Mouse (Mus musculus) inflammation-experienced regulatory T-cells, adult 6 months (primary cell): ENCODE results near the gene Eef1a1. TPM values are rescaled to one million over a fixed set of nuclear protein-coding genes. Genes with fewer than 3 reads are reported as not detected.

Source experiments
- ATAC-seq: one replicate; pipeline ENCODE4 v1.8.0; 2017
- polyA plus RNA-seq, 3 experiments: library from polyadenylated mRNA; unstranded; fragments of 100-300 nt; shearing (Covaris generic); gene quantifications; one replicate each; pipeline ENCODE4 v1.2.1; 2017

The Eef1a1 gene
- polyA plus RNA-seq, 3 experiments from 2014 or later, result 7,660 to 11,983 (median 10,337) TPM

GRCm38 (mm10) chr9:78475873-78476272 lies 13.1 kb downstream of the Eef1a1 start:
- ATAC-seq, result no peak

GRCm38 (mm10) chr9:78475383-78475780 lies 13.6 kb downstream of the Eef1a1 start:
- no peak for ATAC-seq

- ATAC-seq, result no peak
Measured at GRCm38 (mm10) chr9:78474771-78475382, 14.1 kb downstream of the Eef1a1 start.

GRCm38 (mm10) chr9:78474270-78474669 lies 14.7 kb downstream of the Eef1a1 start:
- no peak for ATAC-seq

- no peak for ATAC-seq
Measured at GRCm38 (mm10) chr9:78473588-78473987, 15.4 kb downstream of the Eef1a1 start.

- ATAC-seq, result no peak
Measured at GRCm38 (mm10) chr9:78465725-78466124, 23.2 kb downstream of the Eef1a1 start.

GRCm38 (mm10) chr9:78463337-78463736 lies 25.6 kb downstream of the Eef1a1 start:
- ATAC-seq, result no peak

GRCm38 (mm10) chr9:78457026-78457425 lies 31.9 kb downstream of the Eef1a1 start:
- no peak for ATAC-seq

GRCm38 (mm10) chr9:78451382-78451781 lies 37.6 kb downstream of the Eef1a1 start:
- no peak for ATAC-seq

- ATAC-seq, result no peak
Measured at GRCm38 (mm10) chr9:78450404-78450803, 38.5 kb downstream of the Eef1a1 start.

- peak; percentile 87 for ATAC-seq
Measured at GRCm38 (mm10) chr9:78447973-78448873, 40.7 kb downstream of the Eef1a1 start, which contains the start of the genes Mto1 and Gm17324. Mto1 (plus strand) TSS chr9:78448208. Gm17324 (minus strand) TSS chr9:78448786.

GRCm38 (mm10) chr9:78447606-78447972 lies 41.4 kb downstream of the Eef1a1 start:
- no peak for ATAC-seq

GRCm38 (mm10) chr9:78442579-78443392 lies 46.2 kb downstream of the Eef1a1 start, which contains the start of gene Cgas:
Cgas (minus strand) TSS chr9:78443237.
- ATAC-seq, result peak; percentile 61

GRCm38 (mm10) chr9:78442237-78442578 lies 46.7 kb downstream of the Eef1a1 start:
- ATAC-seq, result no peak

- ATAC-seq, result no peak
Measured at GRCm38 (mm10) chr9:78439426-78439825, 49.5 kb downstream of the Eef1a1 start.

GRCm38 (mm10) chr9:78432471-78432870 lies 56.5 kb downstream of the Eef1a1 start:
- ATAC-seq, result no peak

- no peak for ATAC-seq
Measured at GRCm38 (mm10) chr9:78430486-78430885, 58.5 kb downstream of the Eef1a1 start.

- ATAC-seq, result no peak
Measured at GRCm38 (mm10) chr9:78429551-78429950, 59.4 kb downstream of the Eef1a1 start.

GRCm38 (mm10) chr9:78428870-78429432 lies 60.0 kb downstream of the Eef1a1 start:
- no peak for ATAC-seq
